Mouse (Mus musculus): ENCODE data around the gene Bcat2. TPM values are rescaled to one million over a fixed set of nuclear protein-coding genes. Genes with fewer than 3 reads are reported as not detected.

Gene Bcat2
- polyA plus RNA-seq, 1 experiment from 2014 or later, result 72.0 TPM

DNA sequence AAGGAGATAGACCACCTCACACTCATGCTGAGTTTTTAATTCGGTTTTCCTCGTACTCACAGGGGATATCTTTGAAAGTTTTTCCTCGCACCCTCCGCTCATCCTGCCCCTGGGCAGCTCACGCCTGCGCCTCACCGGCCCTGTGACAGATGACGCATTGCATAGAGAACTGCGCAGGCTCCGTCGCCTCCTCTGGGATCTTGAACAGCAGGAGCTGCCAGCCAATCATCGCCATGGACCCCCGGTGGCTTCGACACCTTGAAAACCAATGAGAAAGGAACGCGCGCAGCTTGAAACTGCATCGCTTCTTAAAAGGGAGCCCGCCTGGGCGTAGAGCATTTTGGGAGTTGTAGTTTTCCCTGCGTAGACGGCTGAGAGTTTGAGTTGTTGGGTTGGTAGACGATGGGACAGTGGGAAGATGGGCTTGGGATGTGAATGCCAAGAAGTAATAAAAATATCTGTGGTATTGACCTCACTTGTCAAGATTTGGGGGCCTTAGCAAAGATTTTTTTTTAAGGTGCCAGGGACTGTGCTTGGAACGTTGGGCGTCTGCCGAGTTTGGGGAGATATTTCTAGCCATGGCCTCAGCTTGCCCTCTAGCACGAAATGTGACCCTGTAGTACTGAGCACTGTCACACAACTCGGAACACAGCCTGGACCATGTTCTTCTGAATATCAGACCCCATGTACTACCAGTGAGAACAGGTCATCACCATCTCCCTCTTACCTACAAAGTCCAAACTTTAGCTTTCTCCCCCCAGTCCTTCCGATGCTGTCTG is 68.9 kb downstream of the Bcat2 start:
- Histone ChIP-seq H3K36me3 (ENCODE audit: control insufficient read depth, insufficient read depth, low read length) (peaks cover 24% of the 10 kb centered on the region), H3K4me1 (ENCODE audit: control insufficient read depth in 2 of 2, insufficient read depth in 2 of 2, low read length in 2 of 2) (peaks cover 50 to 55% of the 10 kb centered on the region in 2 experiments), H3K4me2 (ENCODE audit: low read length) (peak overlapping the region; percentile 51), H3K27me3 (ENCODE audit: control insufficient read depth, insufficient read depth, low read length) (no peaks in the 10 kb centered on the region), H3K27ac (replicated peaks in 1 of 2; ENCODE audit: control insufficient read depth in 1 of 2, insufficient read depth in 1 of 2, low read depth in 2 of 2, low read length in 2 of 2) (no peak overlapping the region; a peak in 1 of 4 replicates), H3K9me3 (ENCODE audit: control insufficient read depth, low read length) (no peaks in the 10 kb centered on the region), H3K4me3 (ENCODE audit: control insufficient read depth in 1 of 2, insufficient read depth in 1 of 2, low read depth in 1 of 2, low read length in 2 of 2) (peak overlapping the region; percentile 15 to 22; a peak in 2 of 4 replicates), H3K9ac (ENCODE audit: low read length) (peak overlapping the region; percentile 39; the same call in 1 of the 2 replicates)
- peak; percentile 71 for ATAC-seq (ENCODE audit: insufficient number of reproducible peaks, insufficient read depth, low FRiP score, low read depth)
- 25% methylated on average over 29 of the region's 29 CpGs for WGBS

Other genes starting within 250 kb of the Bcat2 start
- gene Trpm4, start 236.4 kb upstream of the Bcat2 start, polyA plus RNA-seq (2014; fragmentation: Nextera tagmentation; extraction: Ambion mirVana), result 11.1 and 12.4 TPM in 2 replicates
- 24.1 and 28.3 TPM in 2 replicates for gene Hrc, start 234.9 kb upstream of the Bcat2 start, polyA plus RNA-seq (2014; fragmentation: Nextera tagmentation; extraction: Ambion mirVana)
- gene Ppfia3, start 203.1 kb upstream of the Bcat2 start, polyA plus RNA-seq (2014; fragmentation: Nextera tagmentation; extraction: Ambion mirVana), result 2.7 and 2.8 TPM in 2 replicates
- 1.0 and 1.1 TPM in 2 replicates for gene Lin7b, start 199.6 kb upstream of the Bcat2 start, polyA plus RNA-seq (2014; fragmentation: Nextera tagmentation; extraction: Ambion mirVana)
- gene Snrnp70, start 174.4 kb upstream of the Bcat2 start, polyA plus RNA-seq (2014; fragmentation: Nextera tagmentation; extraction: Ambion mirVana), result 64.1 and 65.2 TPM in 2 replicates
- gene Kcna7, start 164.5 kb upstream of the Bcat2 start, polyA plus RNA-seq (2014; fragmentation: Nextera tagmentation; extraction: Ambion mirVana), result 0.32 and 0.38 TPM in 2 replicates
- gene Ntf5, start 156.5 kb upstream of the Bcat2 start, polyA plus RNA-seq (2014; fragmentation: Nextera tagmentation; extraction: Ambion mirVana), result 1.0 and 1.6 TPM in 2 replicates
- gene Lhb, start 149.3 kb upstream of the Bcat2 start, polyA plus RNA-seq (2014; fragmentation: Nextera tagmentation; extraction: Ambion mirVana), result not detected in 2 replicates
- 99.1 and 105 TPM in 2 replicates for gene Gys1, start 135.3 kb upstream of the Bcat2 start, polyA plus RNA-seq (2014; fragmentation: Nextera tagmentation; extraction: Ambion mirVana)
- gene Ruvbl2, start 132.1 kb upstream of the Bcat2 start, polyA plus RNA-seq (2014; fragmentation: Nextera tagmentation; extraction: Ambion mirVana), result 66.4 and 68.1 TPM in 2 replicates
- gene Ftl1, start 110.3 kb upstream of the Bcat2 start, polyA plus RNA-seq (2014; fragmentation: Nextera tagmentation; extraction: Ambion mirVana), result 3,513 and 3,606 TPM in 2 replicates
- 89.9 and 102 TPM in 2 replicates for gene Bax, start 103.3 kb upstream of the Bcat2 start, polyA plus RNA-seq (2014; fragmentation: Nextera tagmentation; extraction: Ambion mirVana)
- gene Tulp2, start 88.3 kb upstream of the Bcat2 start, polyA plus RNA-seq (2014; fragmentation: Nextera tagmentation; extraction: Ambion mirVana), result 0.42 and 0.71 TPM in 2 replicates
- not detected in 2 replicates for gene Gm45808, start 83.3 kb upstream of the Bcat2 start, polyA plus RNA-seq (2014; fragmentation: Nextera tagmentation; extraction: Ambion mirVana)
- 5.2 and 5.7 TPM in 2 replicates for gene Dhdh, start 81.3 kb upstream of the Bcat2 start, polyA plus RNA-seq (2014; fragmentation: Nextera tagmentation; extraction: Ambion mirVana)
- 159 and 160 TPM in 2 replicates for gene Nucb1, start 59.7 kb upstream of the Bcat2 start, polyA plus RNA-seq (2014; fragmentation: Nextera tagmentation; extraction: Ambion mirVana)
- 20.5 and 23.3 TPM in 2 replicates for gene Ppp1r15a, start 43.9 kb upstream of the Bcat2 start, polyA plus RNA-seq (2014; fragmentation: Nextera tagmentation; extraction: Ambion mirVana)
- 0.80 and 1.2 TPM in 2 replicates for gene Plekha4, start 43.8 kb upstream of the Bcat2 start, polyA plus RNA-seq (2014; fragmentation: Nextera tagmentation; extraction: Ambion mirVana)
- 0.20 and 0.26 TPM in 2 replicates for gene Hsd17b14, start 15.3 kb upstream of the Bcat2 start, polyA plus RNA-seq (2014; fragmentation: Nextera tagmentation; extraction: Ambion mirVana)
- gene Fgf21, start 45.3 kb downstream of the Bcat2 start, polyA plus RNA-seq (2014; fragmentation: Nextera tagmentation; extraction: Ambion mirVana), result not detected in 2 replicates
- 0.07 TPM in 1 of 2 replicates, not detected in the other for gene Fut1, start 47.1 kb downstream of the Bcat2 start, polyA plus RNA-seq (2014; fragmentation: Nextera tagmentation; extraction: Ambion mirVana)
- gene Izumo1, start 51.7 kb downstream of the Bcat2 start, polyA plus RNA-seq (2014; fragmentation: Nextera tagmentation; extraction: Ambion mirVana), result 0.23 and 0.41 TPM in 2 replicates
- 22.4 and 24.3 TPM in 2 replicates for gene Rasip1, start 57.3 kb downstream of the Bcat2 start, polyA plus RNA-seq (2014; fragmentation: Nextera tagmentation; extraction: Ambion mirVana)
- gene Mamstr, start 69.8 kb downstream of the Bcat2 start, polyA plus RNA-seq (2014; fragmentation: Nextera tagmentation; extraction: Ambion mirVana), result 6.2 and 7.6 TPM in 2 replicates
- gene Fut2, start 96.2 kb downstream of the Bcat2 start, polyA plus RNA-seq (2014; fragmentation: Nextera tagmentation; extraction: Ambion mirVana), result 2.4 and 2.7 TPM in 2 replicates
- not detected in 2 replicates for gene Ntn5, start 113.9 kb downstream of the Bcat2 start, polyA plus RNA-seq (2014; fragmentation: Nextera tagmentation; extraction: Ambion mirVana)
- 0.28 and 0.41 TPM in 2 replicates for gene Sec1, start 124.2 kb downstream of the Bcat2 start, polyA plus RNA-seq (2014; fragmentation: Nextera tagmentation; extraction: Ambion mirVana)
- gene Car11, start 129.7 kb downstream of the Bcat2 start, polyA plus RNA-seq (2014; fragmentation: Nextera tagmentation; extraction: Ambion mirVana), result 6.8 and 8.0 TPM in 2 replicates
- gene Dbp, start 134.9 kb downstream of the Bcat2 start, polyA plus RNA-seq (2014; fragmentation: Nextera tagmentation; extraction: Ambion mirVana), result 4.5 and 7.3 TPM in 2 replicates
- 666 and 743 TPM in 2 replicates for gene Rpl18, start 145.3 kb downstream of the Bcat2 start, polyA plus RNA-seq (2014; fragmentation: Nextera tagmentation; extraction: Ambion mirVana)
- 11.9 and 12.5 TPM in 2 replicates for gene Sphk2, start 147.8 kb downstream of the Bcat2 start, polyA plus RNA-seq (2014; fragmentation: Nextera tagmentation; extraction: Ambion mirVana)
- gene Fam83e, start 151.1 kb downstream of the Bcat2 start, polyA plus RNA-seq (2014; fragmentation: Nextera tagmentation; extraction: Ambion mirVana), result 0.16 and 0.31 TPM in 2 replicates
- not detected in 2 replicates for gene Spaca4, start 155.7 kb downstream of the Bcat2 start, polyA plus RNA-seq (2014; fragmentation: Nextera tagmentation; extraction: Ambion mirVana)
- gene Lmtk3, start 213.6 kb downstream of the Bcat2 start, polyA plus RNA-seq (2014; fragmentation: Nextera tagmentation; extraction: Ambion mirVana), result 0.31 and 1.1 TPM in 2 replicates
- gene Sult2b1, start 214.5 kb downstream of the Bcat2 start, polyA plus RNA-seq (2014; fragmentation: Nextera tagmentation; extraction: Ambion mirVana), result 0.30 and 0.81 TPM in 2 replicates
- 88.6 and 89.7 TPM in 2 replicates for gene Cyth2, start 244.4 kb downstream of the Bcat2 start, polyA plus RNA-seq (2014; fragmentation: Nextera tagmentation; extraction: Ambion mirVana)

Data from heart, embryonic 14.5 days (tissue).